8 mouse cellular contexts compared by ENCODE assay signal in the genomic region with DNA sequence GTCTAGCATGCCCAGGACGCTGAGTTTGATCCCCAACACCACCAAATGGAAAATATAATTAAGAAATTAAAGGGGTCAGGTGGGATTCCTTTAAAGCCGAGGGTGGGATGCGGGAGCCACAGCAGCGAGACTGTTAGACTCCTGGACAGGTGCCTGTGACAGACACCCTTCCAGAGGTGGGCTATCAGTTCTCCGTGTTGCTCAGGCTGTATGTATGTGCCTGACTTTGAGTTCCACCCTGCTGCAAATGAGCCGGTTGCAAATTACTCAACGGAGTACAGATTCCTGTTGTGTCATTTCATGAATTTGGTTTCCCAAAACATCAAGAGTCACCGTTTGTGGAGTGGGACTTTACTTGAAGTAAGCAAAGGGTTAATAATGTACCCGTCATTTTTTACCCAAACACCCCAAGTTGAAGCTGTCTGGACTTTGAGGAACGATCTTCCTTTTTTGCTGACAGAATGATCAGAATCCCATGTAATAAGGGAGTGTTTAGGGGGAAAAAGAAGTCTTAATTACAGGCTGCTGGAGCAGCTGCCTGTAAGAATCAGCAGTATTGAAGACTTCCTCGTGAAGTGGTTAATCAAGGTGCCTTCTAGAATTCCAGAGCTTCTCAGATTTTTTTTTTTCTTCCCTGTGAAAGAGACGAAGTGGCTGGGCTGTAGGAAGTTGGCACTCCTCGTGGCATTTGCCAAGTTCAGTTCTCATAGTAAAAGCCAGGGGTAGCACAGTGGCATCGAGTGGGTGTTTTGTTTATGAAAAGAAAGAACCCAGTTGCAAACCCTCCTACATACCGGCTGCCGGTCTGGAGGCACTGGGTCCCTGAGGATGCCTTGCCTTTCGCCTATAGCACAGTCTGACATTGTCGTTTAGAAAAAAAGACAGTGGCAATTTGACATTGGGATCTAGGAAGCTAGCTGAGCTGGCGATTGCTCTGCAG. TPM values are rescaled to one million over a fixed set of nuclear protein-coding genes. Genes with fewer than 3 reads are reported as not detected.
A peak's percentile ranks its signal among the peaks of the same experiment; 100 is the strongest.
DNase-seq lines count a peak whose midpoint lies in the region; ATAC-seq and TF ChIP-seq lines count a peak whose summit lies in the region.

No protein-coding gene starts in this region.

- H3K27ac ChIP-seq in kidney, adult 2 months (ENCODE audit: insufficient read depth, low read depth, low read length): peak overlapping the region; percentile 47
- H3K27ac ChIP-seq in brown adipose tissue, adult 24 weeks (replicated peaks; ENCODE audit: low read depth, low read length): peak overlapping the region; percentile 70
- peak overlapping the region; percentile 85 for H3K27ac ChIP-seq in heart, postnatal 0 days (ENCODE audit: low read depth)
- H3K27ac ChIP-seq in liver, embryonic 16.5 days (ENCODE audit: low read length): peak overlapping the region; percentile 95

- no peak for ATAC-seq in heart, postnatal 0 days (ENCODE audit: insufficient read depth, low read depth)
- ATAC-seq in liver, embryonic 16.5 days (ENCODE audit: low read depth): peak; percentile 22; the same call in 1 of the 2 replicates

- WGBS in kidney, adult 2 months: 25% methylated on average over 19 of the region's 19 CpGs
- 32% methylated on average over 19 of the region's 19 CpGs for WGBS in heart, postnatal 0 days
- WGBS in liver, embryonic 16.5 days (ENCODE audit: insufficient replicate concordance): 20% methylated on average over 19 of the region's 19 CpGs

- H3K4me2 ChIP-seq in heart, postnatal 0 days (ENCODE audit: low read depth, low read length): peak overlapping the region; percentile 90
- H3K4me2 ChIP-seq in liver, embryonic 16.5 days (ENCODE audit: low read depth, low read length): peak overlapping the region; percentile 56

- H3K4me3 ChIP-seq in kidney, adult 2 months (ENCODE audit: insufficient read depth, low read depth, low read length): peak overlapping the region; percentile 55
- peak overlapping the region; percentile 95 for H3K4me3 ChIP-seq in brown adipose tissue, adult 24 weeks (ENCODE audit: insufficient read depth, low read depth, low read length)
- peak overlapping the region; percentile 84 for H3K4me3 ChIP-seq in heart, postnatal 0 days (ENCODE audit: low read depth, low read length)
- H3K4me3 ChIP-seq in liver, embryonic 16.5 days (ENCODE audit: low read depth, low read length): peak overlapping the region; percentile 99

- TF ChIP-seq POLR2A in kidney, adult 2 months (IDR thresholded peaks at IDR 0.05; ENCODE audit: low read depth, low read length): no peak

- no peaks in the 10 kb centered on the region for H3K27me3 ChIP-seq in kidney, adult 2 months (replicated peaks; ENCODE audit: control insufficient read depth, insufficient read depth, low read length)
- H3K27me3 ChIP-seq in heart, postnatal 0 days (ENCODE audit: control insufficient read depth, insufficient read depth, low read length): no peaks in the 10 kb centered on the region
- H3K27me3 ChIP-seq in liver, embryonic 16.5 days (ENCODE audit: control insufficient read depth, insufficient read depth, low read depth, low read length): no peaks in the 10 kb centered on the region

- TF ChIP-seq EP300 in heart, postnatal 0 days (IDR thresholded peaks at IDR 0.05; ENCODE audit: low read depth): no peak

- no peak for DNase-seq in kidney, adult 2 months
- no peak for DNase-seq in kidney, postnatal 36 days
- no peak for DNase-seq in heart, postnatal 0 days (ENCODE audit: low spot score)
- DNase-seq in adrenal gland, postnatal 36 days: no peak
- no peak for DNase-seq in gastrocnemius, postnatal 36 days
- DNase-seq in retina, postnatal 1 day: no peak

- no peak for TF ChIP-seq CTCF in kidney, adult 2 months (conservative IDR thresholded peaks at IDR 0.05; ENCODE audit: insufficient read depth, insufficient read length, low read depth, low read length)
- no peak for TF ChIP-seq CTCF in heart, postnatal 0 days (IDR thresholded peaks at IDR 0.05; ENCODE audit: low read depth)

- intact Hi-C loops in gastrocnemius, postnatal 36 days (cut with DNase I): loop anchor here (5.0 kb wide), 1 partner anchor 79 kb away; no protein-coding TSS in a partner anchor

- H3K36me3 ChIP-seq in kidney, adult 2 months (ENCODE audit: control insufficient read depth, insufficient read depth, low read length): no peaks in the 10 kb centered on the region
- no peaks in the 10 kb centered on the region for H3K36me3 ChIP-seq in heart, postnatal 0 days (replicated peaks; ENCODE audit: control insufficient read depth, insufficient read depth, low read length)
- no peaks in the 10 kb centered on the region for H3K36me3 ChIP-seq in liver, embryonic 16.5 days (ENCODE audit: control insufficient read depth, insufficient read depth)

- H3K9me3 ChIP-seq in heart, postnatal 0 days (replicated peaks; ENCODE audit: control insufficient read depth, low read length): no peaks in the 10 kb centered on the region
- H3K9me3 ChIP-seq in liver, embryonic 16.5 days (replicated peaks; ENCODE audit: control insufficient read depth, low read length): no peaks in the 10 kb centered on the region

- peaks cover 14% of the 10 kb centered on the region for H3K4me1 ChIP-seq in kidney, adult 2 months (ENCODE audit: control insufficient read depth, insufficient read depth, low read length)
- peaks cover 17% of the 10 kb centered on the region for H3K4me1 ChIP-seq in brown adipose tissue, adult 24 weeks (ENCODE audit: control insufficient read depth, insufficient read depth, insufficient read length, low read length)
- peaks cover 41% of the 10 kb centered on the region for H3K4me1 ChIP-seq in heart, postnatal 0 days (ENCODE audit: control insufficient read depth, insufficient read depth)
- peaks cover 52% of the 10 kb centered on the region for H3K4me1 ChIP-seq in liver, embryonic 16.5 days (ENCODE audit: control insufficient read depth, low read depth, low read length)

- peak overlapping the region; percentile 96 for H3K9ac ChIP-seq in heart, postnatal 0 days (replicated peaks; ENCODE audit: low read depth, low read length)
- peak overlapping the region; percentile 99 for H3K9ac ChIP-seq in liver, embryonic 16.5 days (ENCODE audit: low read depth, low read length)

RNA-seq across cellular contexts. Expression of a gene that starts 1.4 kb away (rescaled TPM):
- 22.8 and 25.0 TPM in 2 replicates for polyA plus RNA-seq in kidney, adult 2 months (2012; rRNA removed)
- 11.9 and 13.7 TPM in 2 replicates for polyA plus RNA-seq in brown adipose tissue, adult 24 weeks (2012; ENCODE audit: insufficient read depth, insufficient read length, missing spikeins)
- 84.1 and 115 TPM in 2 replicates for total RNA-seq in heart, postnatal 0 days (2014; rRNA removed; ENCODE audit: low replicate concordance)
- 42.8 and 45.2 TPM in 2 replicates for polyA plus RNA-seq in heart, postnatal 0 days (2015; fragmentation: Nextera tagmentation; extraction: Ambion mirVana)
- 34.7 and 35.9 TPM in 2 replicates for polyA plus RNA-seq in liver, embryonic 16.5 days (2015; fragmentation: Nextera tagmentation; extraction: Ambion mirVana)
- total RNA-seq in adrenal gland, postnatal 36 days (2021): 100 to 1,000 TPM; 120 to 180 TPM
- total RNA-seq in gastrocnemius, postnatal 36 days (2021): 10 to 100 TPM; 12.2 to 13.8 TPM
